Comparison of ENCODE assay signal across 9 mouse cellular contexts in the genomic region with DNA sequence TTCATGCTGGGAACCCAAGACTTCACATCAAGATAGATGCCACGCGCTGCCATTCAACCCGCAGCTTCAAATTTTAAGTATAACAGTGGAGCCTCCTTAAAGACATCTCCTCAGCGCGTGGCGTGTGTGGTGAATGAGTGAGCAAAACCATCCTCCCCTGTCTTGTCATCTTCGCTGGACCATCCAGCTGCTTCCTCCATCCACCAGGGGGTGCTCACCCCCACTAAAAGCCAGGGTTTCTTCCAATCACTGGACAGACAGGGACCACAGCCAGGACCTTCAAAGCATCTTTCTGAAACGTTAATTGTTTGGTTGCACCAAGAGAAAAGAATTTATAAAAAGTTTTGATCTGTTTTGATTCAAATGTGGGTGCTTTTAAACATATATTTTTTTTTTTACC.
DNase-seq lines count a peak whose midpoint lies in the region; ATAC-seq and TF ChIP-seq lines count a peak whose summit lies in the region.
"Had no signal": no experiment of that assay in that cellular context is flagged by ENCODE, and none has a peak within 500 bp of the region (broad histone marks: within the 10 kb centered on the region; RNA-seq: fewer than 3 reads in every experiment).

No protein-coding gene starts in this region.

- no peak overlapping the region for H3ac ChIP-seq in C2C12 (ENCODE audit: control insufficient read depth, insufficient read length, low read depth)

- H3K4me3 ChIP-seq in C2C12 (ENCODE audit: insufficient read depth, poor library complexity, severe bottlenecking) = no peak overlapping the region
- H3K4me3 ChIP-seq: neural tube, embryonic 12.5 days had no signal

- peak; percentile 36 for TF ChIP-seq CTCF in C2C12 (IDR thresholded peaks at IDR 0.05; ENCODE audit: control insufficient read depth, insufficient read depth, insufficient read length)

- H3K79me3 ChIP-seq in C2C12 (ENCODE audit: low read depth) = no peaks in the 10 kb centered on the region

- no peaks in the 10 kb centered on the region for H3K79me2 ChIP-seq in C2C12 (ENCODE audit: control insufficient read depth, insufficient read depth)

- H3K27me3 ChIP-seq in C2C12 (ENCODE audit: control insufficient read depth, insufficient read depth, insufficient read length) = no peaks in the 10 kb centered on the region
- H3K27me3 ChIP-seq: neural tube, embryonic 12.5 days had no signal

- DNase-seq in Muller cell, postnatal 12 days (ENCODE audit: inconsistent ontology term) = peak; percentile 71
- peak; percentile 16 to 25 for DNase-seq in cerebellum, postnatal 36 days
- peak; percentile 58 for DNase-seq in gastrocnemius, postnatal 14 days
- peak; percentile 52 to 77 for DNase-seq in layer of hippocampus, postnatal 14 days (ENCODE audit: low spot score in 2 of 2)
- peak; percentile 16 for DNase-seq in testis, postnatal 14 days (ENCODE audit: low spot score)
- DNase-seq in thymus, postnatal 36 days = no peak

- intact Hi-C loops in gastrocnemius, postnatal 14 days (cut with DNase I; ENCODE audit: low total_unique reads) = loop anchor here (5.0 to 10.0 kb wide), 2 partner anchors 833 to 1064 kb away; no protein-coding TSS in a partner anchor

- 0 out of 2 replicates have a peak, but pooled peaks have one; percentile 67 for ATAC-seq in megakaryocyte-erythroid progenitor cell, adult 5-6 weeks (replicated peaks; ENCODE audit: low FRiP score, low TSS enrichment, poor library complexity, severe bottlenecking)

- H3K36me3 ChIP-seq in C2C12 (ENCODE audit: control insufficient read depth, insufficient read depth) = no peaks in the 10 kb centered on the region
- H3K36me3 ChIP-seq: neural tube, embryonic 12.5 days had no signal

TF ChIP-seq in C2C12, 6 proteins besides CTCF, POLR2A, EP300 and RAD21:
- TF ChIP-seq USF1 (IDR thresholded peaks at IDR 0.05; ENCODE audit: low read depth) = no peak
- TF ChIP-seq FOSL1 (IDR thresholded peaks at IDR 0.05; ENCODE audit: insufficient read depth, low read length, poor library complexity, severe bottlenecking) = no peak
- no peak for TF ChIP-seq MYOD1 (IDR thresholded peaks at IDR 0.05; ENCODE audit: control insufficient read depth, insufficient read length, low read depth)
- no peak for TF ChIP-seq CEBPB (IDR thresholded peaks at IDR 0.05; ENCODE audit: low read depth)
- no peak for TF ChIP-seq MYOG (IDR thresholded peaks at IDR 0.05; ENCODE audit: control insufficient read depth, extremely low read depth, insufficient read length)
- no peak for TF ChIP-seq MAX (IDR thresholded peaks at IDR 0.05)

Comparison
In these comparisons a context has a peak if more than half of its experiments do, and no peak if none do; other contexts are left out.
1. DNase-seq: peak in Muller cell, postnatal 12 days (single experiment), cerebellum, postnatal 36 days (2 of 2), gastrocnemius, postnatal 14 days (single experiment), layer of hippocampus, postnatal 14 days (2 of 2) and testis, postnatal 14 days (single experiment); none in thymus, postnatal 36 days (0 of 2).